8 mouse cellular contexts compared by ENCODE assay signal in genomic region chr7:136894106-136894986, GRCm38 (mm10). TPM values are rescaled to one million over a fixed set of nuclear protein-coding genes. Genes with fewer than 3 reads are reported as not detected.
DNase-seq lines count a peak whose midpoint lies in the region; ATAC-seq lines count a peak whose summit lies in the region.

Gene Mgmt (plus strand): TSS chr7:136894614.

- intact Hi-C loops in gastrocnemius, postnatal 14 days (cut with DNase I; ENCODE audit: low total_unique reads): no loop called here

- peak; percentile 97 for ATAC-seq in megakaryocyte, adult 5-6 weeks (ENCODE audit: poor library complexity, severe bottlenecking)

- peak; percentile 96 for DNase-seq in adrenal gland, adult 2 months
- peak; percentile 97 for DNase-seq in embryo, embryonic 11 days
- peak; percentile 93 for DNase-seq in gastrocnemius, postnatal 14 days
- DNase-seq in induced T-regulatory cell, adult 2 months (ENCODE audit: low read depth): peak; percentile 92
- DNase-seq in left cerebral cortex, adult 8-10 months (ENCODE audit: low spot score in 2 of 2): peak; percentile 51 to 87
- DNase-seq in right cerebral cortex, adult 18-20 months: peak; percentile 90
- DNase-seq in urinary bladder, adult 2 months (ENCODE audit: low spot score): peak; percentile 71

RNA-seq across cellular contexts. Expression of gene Mgmt, which starts in this region (rescaled TPM):
- total RNA-seq in adrenal gland, adult 2 months (2021): 1 to 10 TPM; 4.1 to 4.4 TPM
- polyA plus RNA-seq in adrenal gland, adult 2 months (2012; rRNA removed): 3.2 and 3.4 TPM in 2 replicates
- 1 to 10 TPM; 1.4 to 1.5 TPM for total RNA-seq in gastrocnemius, postnatal 14 days (2021)
- 1 to 10 TPM in 3 of 4 experiments, under 1 TPM in 1; 0.99 to 1.5 (median 1.4) TPM for total RNA-seq in left cerebral cortex, adult 8-10 months (2022)
- 0.16 and 0.58 TPM in 2 replicates for total RNA-seq in megakaryocyte, adult 5-6 weeks (2015)
- total RNA-seq in megakaryocyte, adult 5-6 weeks (2017): 0.24 and 0.66 TPM in 2 replicates
- 3.4 and 3.9 TPM in 2 replicates for polyA plus RNA-seq in urinary bladder, adult 2 months (2012; rRNA removed)

Comparison
In these comparisons a context has a peak if more than half of its experiments do, and no peak if none do; other contexts are left out.
1. Peak in every context shown above with its lines: DNase-seq and ATAC-seq.
2. Peak in ATAC-seq in megakaryocyte, adult 5-6 weeks; RNA of the gene not detected or under 1 TPM.